Mouse (Mus musculus) ES-Bruce4 (cell line): ENCODE measurements around the gene Dpf3.

Experiments used
- CTCF ChIP-seq: IDR thresholded peaks from one replicate; pipeline ENCODE4 v1.8.1; 2011; ENCODE audit warnings: low read depth, low read length
- POLR2A ChIP-seq: IDR thresholded peaks from one replicate; pipeline ENCODE4 v1.8.1; 2011; ENCODE audit warnings: low read length; ENCODE audit not compliant: insufficient read depth

DNA sequence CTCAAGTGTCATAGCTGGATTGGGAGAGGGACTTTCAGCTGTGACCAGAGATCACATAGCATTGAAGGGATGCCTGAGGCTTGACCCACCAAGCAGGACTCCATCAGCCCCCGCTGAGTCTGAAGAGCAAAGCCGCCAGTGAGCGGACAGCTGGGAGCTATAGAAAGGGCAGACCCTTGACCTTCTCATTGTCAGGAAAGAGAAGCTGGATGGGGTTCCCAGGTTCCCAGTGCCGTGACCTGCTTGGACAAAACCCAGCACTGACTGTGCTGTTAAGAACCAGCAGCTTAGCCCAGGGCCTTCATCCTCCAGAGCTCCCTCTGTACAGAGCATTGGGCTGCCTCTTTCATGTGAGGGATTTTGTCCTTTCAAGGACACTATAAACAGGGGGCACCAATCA is 260.5 kb downstream of the Dpf3 start:
- no peak for TF ChIP-seq POLR2A
- no peak for TF ChIP-seq CTCF
